Mouse (Mus musculus): Measurements from ENCODE around the gene Samd5.

- no peak for TF ChIP-seq CTCF (IDR thresholded peaks at IDR 0.05; ENCODE audit: low read depth)
- no peak for TF ChIP-seq EP300 (IDR thresholded peaks at IDR 0.05; ENCODE audit: low read depth)
Measured at GRCm38 (mm10) chr10:9673276-9673675, 1.7 kb downstream of the Samd5 start.
